Mouse (Mus musculus): ENCODE measurements at regions not wholly inside any gene's neighbourhood (a gene's known extent, or its start where the extent isn't known, plus 50 kb on each side); places are given as distances from the start of the nearest gene placed in this dataset.
"Not testable (repeated sequence)": the region's sequence is repeated elsewhere in the genome, so short reads cannot be mapped to it uniquely, and the experiment has no call there.

DNA sequence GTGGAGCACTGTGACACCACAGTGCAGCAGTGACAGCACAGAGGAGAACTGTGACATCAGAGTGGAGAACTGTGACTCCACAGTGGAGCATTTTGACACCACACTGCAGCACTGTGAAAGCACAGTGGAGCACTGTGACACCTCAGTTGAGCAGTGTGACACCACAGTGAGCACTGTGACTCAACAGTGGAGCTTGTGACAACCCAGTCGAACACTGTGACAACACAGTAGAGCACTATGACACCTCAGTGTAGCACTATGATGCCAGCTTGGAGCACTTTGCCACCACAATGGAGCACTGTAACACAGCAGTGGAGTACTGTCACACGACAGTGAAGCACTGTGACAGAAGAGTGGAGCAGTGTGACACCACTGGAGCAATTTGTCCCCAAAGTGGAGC lies 79.7 kb upstream of the Scaf8 start:
- H3K4me2 ChIP-seq (replicated peaks), result no peak overlapping the region

DNA sequence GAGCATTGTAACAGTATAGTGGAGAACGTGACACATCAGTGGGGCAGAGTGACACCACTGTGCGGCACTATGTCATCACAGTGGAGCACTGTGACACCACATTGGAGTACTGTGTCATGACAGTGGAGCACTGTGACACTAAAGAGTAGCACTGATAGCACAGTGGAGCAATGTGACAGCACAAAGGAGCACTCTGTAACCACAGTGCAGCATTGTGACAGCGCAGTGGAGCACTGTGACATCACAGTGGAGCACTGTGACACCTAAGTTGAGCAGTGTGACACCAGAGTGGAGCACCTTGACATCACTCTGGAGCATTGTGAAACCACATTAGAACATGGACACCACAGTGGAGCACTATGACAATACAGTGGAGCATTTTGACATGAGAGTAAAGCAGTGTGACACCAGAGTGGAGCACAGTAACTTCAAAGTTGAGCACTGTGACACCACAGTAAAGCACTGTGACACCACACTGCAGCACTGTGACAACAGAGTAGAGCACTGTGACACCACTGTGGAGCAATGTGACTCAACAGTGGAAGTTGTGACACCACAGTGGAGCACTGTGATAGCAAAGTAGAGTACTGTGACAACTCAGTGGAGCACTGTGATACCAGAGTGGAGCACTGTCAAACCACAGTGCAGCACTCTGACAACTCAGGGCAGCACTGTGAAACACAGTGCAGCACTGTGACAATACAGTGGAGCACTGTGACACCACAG lies 77.5 kb upstream of the Scaf8 start:
- peaks cover 37% of the 10 kb centered on the region for H3K9me3 ChIP-seq
- 40% methylated on average over 3 of the region's 3 CpGs for WGBS
- no peak for ATAC-seq (ENCODE audit: insufficient number of reproducible peaks, insufficient read depth, low FRiP score, low TSS enrichment)

More for the DNA sequence above, 79.7 kb upstream of the Scaf8 start:
- Histone ChIP-seq H3K4me1 (no peaks in the 10 kb centered on the region), H3K36me3 (no peaks in the 10 kb centered on the region), H3K9me3 (peaks cover 58% of the 10 kb centered on the region), H3K4me3 (no peak overlapping the region), H3K27ac (no peak overlapping the region), H3K27me3 (no peaks in the 10 kb centered on the region), H3K9ac (no peak overlapping the region)
- ATAC-seq (ENCODE audit: insufficient number of reproducible peaks, insufficient read depth, low FRiP score, low TSS enrichment), result no peak
- 69% methylated on average over 2 of the region's 2 CpGs for WGBS

GRCm38 (mm10) chr17:3038067-3038466 lies 76.7 kb upstream of the Scaf8 start:
- H3K27me3 ChIP-seq, result no peaks in the 10 kb centered on the region
- peaks cover 30% of the 10 kb centered on the region for H3K9me3 ChIP-seq
- H3K4me3 ChIP-seq, result no peak overlapping the region
- H3K36me3 ChIP-seq, result no peaks in the 10 kb centered on the region
- no peak overlapping the region for H3K4me2 ChIP-seq (replicated peaks)
- no peaks in the 10 kb centered on the region for H3K4me1 ChIP-seq
- peak; percentile 50 for ATAC-seq (ENCODE audit: insufficient number of reproducible peaks, insufficient read depth, low FRiP score, low TSS enrichment)
- H3K27ac ChIP-seq, result no peak overlapping the region
- 93% methylated on average over 1 of the region's 1 CpGs for WGBS
- no peak overlapping the region for H3K9ac ChIP-seq

More for the DNA sequence above, 77.5 kb upstream of the Scaf8 start:
- H3K4me1 ChIP-seq, result no peaks in the 10 kb centered on the region
- H3K9ac ChIP-seq, result no peak overlapping the region
- no peaks in the 10 kb centered on the region for H3K27me3 ChIP-seq
- no peak overlapping the region for H3K27ac ChIP-seq
- H3K36me3 ChIP-seq, result no peaks in the 10 kb centered on the region
- H3K4me2 ChIP-seq (replicated peaks), result no peak overlapping the region
- no peak overlapping the region for H3K4me3 ChIP-seq

GRCm38 (mm10) chr17:3044520-3044919 lies 70.3 kb upstream of the Scaf8 start:
- H3K4me3 ChIP-seq; H3K9me3 ChIP-seq; H3K36me3 ChIP-seq; H3K4me2 ChIP-seq (replicated peaks); H3K27me3 ChIP-seq; H3K4me1 ChIP-seq; H3K9ac ChIP-seq; H3K27ac ChIP-seq; ATAC-seq (ENCODE audit: insufficient number of reproducible peaks, insufficient read depth, low FRiP score, low TSS enrichment): not testable (repeated sequence)
- 90% methylated on average over 20 of the region's 20 CpGs for WGBS

GRCm38 (mm10) chr17:3053859-3054258 lies 60.9 kb upstream of the Scaf8 start:
- H3K27ac ChIP-seq; ATAC-seq (ENCODE audit: insufficient number of reproducible peaks, insufficient read depth, low FRiP score, low TSS enrichment); H3K9ac ChIP-seq; H3K27me3 ChIP-seq; H3K4me3 ChIP-seq; H3K36me3 ChIP-seq; H3K9me3 ChIP-seq; H3K4me1 ChIP-seq; H3K4me2 ChIP-seq (replicated peaks): not testable (repeated sequence)
- WGBS, result 83% methylated on average over 4 of the region's 4 CpGs

- not testable (repeated sequence) for H3K9me3 ChIP-seq; H3K4me2 ChIP-seq (replicated peaks); H3K9ac ChIP-seq; H3K27ac ChIP-seq; H3K4me3 ChIP-seq; H3K4me1 ChIP-seq; H3K36me3 ChIP-seq; H3K27me3 ChIP-seq; ATAC-seq (ENCODE audit: insufficient number of reproducible peaks, insufficient read depth, low FRiP score, low TSS enrichment)
- WGBS, result 42% methylated on average over 8 of the region's 8 CpGs
These were observed 59.9 kb upstream of the Scaf8 start for GRCm38 (mm10) chr17:3054848-3055247.

- not testable (repeated sequence) for H3K27ac ChIP-seq; H3K4me3 ChIP-seq; H3K9me3 ChIP-seq; H3K36me3 ChIP-seq; ATAC-seq (ENCODE audit: insufficient number of reproducible peaks, insufficient read depth, low FRiP score, low TSS enrichment); H3K4me1 ChIP-seq; H3K27me3 ChIP-seq; H3K4me2 ChIP-seq (replicated peaks); H3K9ac ChIP-seq
- WGBS, result 72% methylated on average over 3 of the region's 3 CpGs
These were observed 59.4 kb upstream of the Scaf8 start for GRCm38 (mm10) chr17:3055376-3055775.

DNA sequence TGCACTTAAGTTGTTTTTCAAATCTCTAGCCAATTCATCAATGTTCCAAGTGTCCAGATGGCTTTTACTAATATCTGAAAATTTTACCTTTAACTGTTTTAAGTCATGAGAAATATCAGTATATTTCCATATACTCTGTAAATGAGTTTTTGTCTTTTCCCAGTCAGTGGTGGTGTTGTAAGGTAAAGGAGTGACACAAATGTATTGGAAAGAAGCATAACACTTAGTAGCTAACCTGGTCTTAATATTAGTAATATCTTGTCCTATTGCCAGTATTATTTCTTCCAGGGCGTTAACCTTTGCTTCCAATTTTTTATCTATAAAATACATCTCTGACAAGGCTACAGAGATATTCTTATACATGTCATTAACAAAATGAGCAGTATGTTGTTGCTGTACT lies 51.4 kb upstream of the Scaf8 start:
- not testable (repeated sequence) for H3K4me1 ChIP-seq; H3K27ac ChIP-seq; H3K9ac ChIP-seq; H3K4me3 ChIP-seq; H3K27me3 ChIP-seq; H3K4me2 ChIP-seq (replicated peaks); ATAC-seq (ENCODE audit: insufficient number of reproducible peaks, insufficient read depth, low FRiP score, low TSS enrichment); H3K36me3 ChIP-seq
- 91% methylated on average over 1 of the region's 1 CpGs for WGBS
- H3K9me3 ChIP-seq, result peaks cover 14% of the 10 kb centered on the region
